Mouse (Mus musculus) CH12F3 (cell line): Measurements from ENCODE around the gene Cacnb4.

ENCODE experiments used
- in situ Hi-C: fragments of 300-500 bp; cut with MboI; formaldehyde crosslinking; loops from 2 replicates; pipeline ENCODE4 v1.14.3; 2020; ENCODE audit warnings: low sequenced_read_pairs

Cacnb4 gene

GRCm38 (mm10) chr2:52651547-52651946 is 25.1 kb downstream of the Cacnb4 start:
- in situ Hi-C loops, result no loop called here

- in situ Hi-C loops, result no loop called here
Observed at GRCm38 (mm10) chr2:52647255-52647998, 29.2 kb downstream of the Cacnb4 start.

- in situ Hi-C loops, result no loop called here
Observed at GRCm38 (mm10) chr2:52643657-52644056, 33.0 kb downstream of the Cacnb4 start.

- in situ Hi-C loops, result no loop called here
Observed at GRCm38 (mm10) chr2:52639530-52639875, 37.1 kb downstream of the Cacnb4 start.

- in situ Hi-C loops, result no loop called here
Observed at GRCm38 (mm10) chr2:52638857-52639529, 37.6 kb downstream of the Cacnb4 start.

- in situ Hi-C loops, result no loop called here
Observed at GRCm38 (mm10) chr2:52638226-52638625, 38.4 kb downstream of the Cacnb4 start.

- in situ Hi-C loops, result no loop called here
Observed at GRCm38 (mm10) chr2:52636051-52636450, 40.6 kb downstream of the Cacnb4 start.

GRCm38 (mm10) chr2:52635358-52635757 is 41.3 kb downstream of the Cacnb4 start:
- in situ Hi-C loops, result no loop called here

- in situ Hi-C loops, result loop anchor here (5.0 kb wide), 1 partner anchor 109 kb away; the partner anchor contains the start of gene Stam2
Observed at GRCm38 (mm10) chr2:52632880-52633279, 43.8 kb downstream of the Cacnb4 start.

- in situ Hi-C loops, result no loop called here
Observed at GRCm38 (mm10) chr2:52628186-52628585, 48.4 kb downstream of the Cacnb4 start.

- in situ Hi-C loops, result no loop called here
Observed at GRCm38 (mm10) chr2:52626266-52626665, 50.4 kb downstream of the Cacnb4 start.

GRCm38 (mm10) chr2:52625731-52626130 is 50.9 kb downstream of the Cacnb4 start:
- in situ Hi-C loops, result no loop called here

- in situ Hi-C loops, result no loop called here
Observed at GRCm38 (mm10) chr2:52623921-52624404, 52.7 kb downstream of the Cacnb4 start.

- in situ Hi-C loops, result no loop called here
Observed at GRCm38 (mm10) chr2:52623461-52623860, 53.2 kb downstream of the Cacnb4 start.

GRCm38 (mm10) chr2:52622616-52623015 is 54.0 kb downstream of the Cacnb4 start:
- in situ Hi-C loops, result no loop called here

GRCm38 (mm10) chr2:52619406-52619974 is 57.1 kb downstream of the Cacnb4 start:
- in situ Hi-C loops, result no loop called here

GRCm38 (mm10) chr2:52618804-52619203 is 57.8 kb downstream of the Cacnb4 start:
- in situ Hi-C loops, result no loop called here

GRCm38 (mm10) chr2:52615429-52615828 is 61.2 kb downstream of the Cacnb4 start:
- in situ Hi-C loops, result no loop called here

GRCm38 (mm10) chr2:52613888-52614287 is 62.7 kb downstream of the Cacnb4 start:
- in situ Hi-C loops, result no loop called here

- in situ Hi-C loops, result no loop called here
Observed at GRCm38 (mm10) chr2:52609486-52609885, 67.1 kb downstream of the Cacnb4 start.

- in situ Hi-C loops, result no loop called here
Observed at GRCm38 (mm10) chr2:52607857-52608485, 68.7 kb downstream of the Cacnb4 start.
